Mouse (Mus musculus): ENCODE results near the gene Gm20388. TPM values are rescaled to one million over a fixed set of nuclear protein-coding genes. Genes with fewer than 3 reads are reported as not detected.

Gm20388 gene
- polyA plus RNA-seq, 1 experiment from 2014 or later, result not detected

DNA sequence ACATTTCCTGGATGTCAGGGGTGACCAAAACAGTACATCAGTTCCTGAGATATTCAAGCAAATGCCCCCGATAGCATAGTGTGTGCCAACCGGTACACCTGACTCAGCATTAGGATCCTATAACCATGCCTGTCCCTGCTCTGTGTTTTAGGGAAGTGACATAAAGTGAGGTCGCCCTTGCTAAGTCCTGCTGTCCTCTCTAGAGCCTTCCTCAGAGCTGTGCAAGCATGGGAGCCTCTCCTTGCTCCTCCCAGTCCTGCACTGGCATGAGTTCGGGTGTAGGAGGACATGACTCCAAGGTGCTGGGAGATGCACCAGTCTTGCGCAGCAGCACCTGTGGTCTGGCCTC is 251.7 kb downstream of the Gm20388 start:
- Histone ChIP-seq H3K27me3 (ENCODE audit: control insufficient read depth, insufficient read depth, low read depth, low read length) (0 out of 2 replicates have a peak, but pooled peaks cover 2% of the 10 kb centered on the region), H3K4me3 (ENCODE audit: low read length) (no peak overlapping the region), H3K9me3 (ENCODE audit: control insufficient read depth, low read length) (no peaks in the 10 kb centered on the region), H3K4me2 (ENCODE audit: low read depth, low read length) (no peak overlapping the region), H3K27ac (ENCODE audit: low read length) (no peak overlapping the region), H3K9ac (ENCODE audit: low read length) (no peak overlapping the region), H3K36me3 (ENCODE audit: control insufficient read depth, insufficient read depth, low read length) (no peaks in the 10 kb centered on the region), H3K4me1 (replicated peaks; ENCODE audit: control insufficient read depth, insufficient read depth, low read length) (no peaks in the 10 kb centered on the region; the same call in 1 of the 2 replicates)
- no peak for ATAC-seq (ENCODE audit: low read depth)
- 72% methylated on average over 5 of the region's 5 CpGs for WGBS

DNA sequence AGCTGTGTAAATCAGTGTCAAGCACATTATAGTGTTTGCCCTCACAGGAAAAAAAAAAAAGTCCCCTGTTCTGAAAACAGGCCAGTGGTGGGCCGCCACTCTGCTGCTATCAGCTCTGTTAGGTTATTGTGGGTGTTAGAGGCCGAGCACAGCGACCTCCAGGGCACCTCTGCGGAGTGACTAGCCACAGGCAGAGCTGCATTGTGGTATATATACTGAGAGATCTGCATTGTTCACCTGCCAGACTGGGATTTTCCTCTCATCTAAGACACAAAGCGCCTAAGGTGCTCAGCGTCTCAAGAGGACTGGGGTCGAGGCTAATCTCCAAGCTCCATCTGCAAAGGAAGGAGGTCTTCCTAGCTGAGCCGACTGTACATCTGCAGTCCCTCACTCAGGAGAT is 252.7 kb downstream of the Gm20388 start:
- no peak overlapping the region for H3K9ac ChIP-seq (ENCODE audit: low read length)
- H3K9me3 ChIP-seq (ENCODE audit: control insufficient read depth, low read length), result no peaks in the 10 kb centered on the region
- H3K27me3 ChIP-seq (ENCODE audit: control insufficient read depth, insufficient read depth, low read depth, low read length), result peaks cover 2% of the 10 kb centered on the region; the same call in 1 of the 2 replicates
- H3K27ac ChIP-seq (ENCODE audit: low read length), result no peak overlapping the region
- 49% methylated on average over 8 of the region's 8 CpGs for WGBS
- ATAC-seq (ENCODE audit: low read depth), result no peak
- H3K4me2 ChIP-seq (ENCODE audit: low read depth, low read length), result no peak overlapping the region
- no peak overlapping the region for H3K4me3 ChIP-seq (ENCODE audit: low read length)
- no peaks in the 10 kb centered on the region for H3K36me3 ChIP-seq (ENCODE audit: control insufficient read depth, insufficient read depth, low read length)
- H3K4me1 ChIP-seq (replicated peaks; ENCODE audit: control insufficient read depth, insufficient read depth, low read length), result no peaks in the 10 kb centered on the region; the same call in 1 of the 2 replicates

- 85% methylated on average over 5 of the region's 5 CpGs for WGBS
- Histone ChIP-seq H3K9me3 (ENCODE audit: control insufficient read depth, low read length) (no peaks in the 10 kb centered on the region), H3K27ac (ENCODE audit: low read length) (no peak overlapping the region), H3K36me3 (ENCODE audit: control insufficient read depth, insufficient read depth, low read length) (no peaks in the 10 kb centered on the region), H3K4me2 (ENCODE audit: low read depth, low read length) (no peak overlapping the region), H3K9ac (ENCODE audit: low read length) (no peak overlapping the region; the same call in 1 of the 2 replicates), H3K27me3 (ENCODE audit: control insufficient read depth, insufficient read depth, low read depth, low read length) (peaks cover 5% of the 10 kb centered on the region; the same call in 1 of the 2 replicates), H3K4me3 (ENCODE audit: low read length) (no peak overlapping the region), H3K4me1 (replicated peaks; ENCODE audit: control insufficient read depth, insufficient read depth, low read length) (no peaks in the 10 kb centered on the region; the same call in 1 of the 2 replicates)
- ATAC-seq (ENCODE audit: low read depth), result no peak
Observed at GRCm38 (mm10) chr8:120164026-120164425, 253.4 kb downstream of the Gm20388 start.

GRCm38 (mm10) chr8:120167136-120167535 is 256.5 kb downstream of the Gm20388 start:
- no peak for ATAC-seq (ENCODE audit: low read depth)
- Histone ChIP-seq H3K36me3 (ENCODE audit: control insufficient read depth, insufficient read depth, low read length) (no peaks in the 10 kb centered on the region), H3K27me3 (ENCODE audit: control insufficient read depth, insufficient read depth, low read depth, low read length) (peaks cover 3% of the 10 kb centered on the region; the same call in 1 of the 2 replicates), H3K9ac (ENCODE audit: low read length) (no peak overlapping the region), H3K27ac (ENCODE audit: low read length) (no peak overlapping the region), H3K4me2 (ENCODE audit: low read depth, low read length) (no peak overlapping the region), H3K4me3 (ENCODE audit: low read length) (no peak overlapping the region), H3K9me3 (ENCODE audit: control insufficient read depth, low read length) (no peaks in the 10 kb centered on the region), H3K4me1 (replicated peaks; ENCODE audit: control insufficient read depth, insufficient read depth, low read length) (no peaks in the 10 kb centered on the region)
- 78% methylated on average over 8 of the region's 8 CpGs for WGBS

GRCm38 (mm10) chr8:120167821-120168220 is 257.2 kb downstream of the Gm20388 start:
- Histone ChIP-seq H3K9ac (ENCODE audit: low read length) (no peak overlapping the region), H3K27me3 (ENCODE audit: control insufficient read depth, insufficient read depth, low read depth, low read length) (peaks cover 3% of the 10 kb centered on the region; the same call in 1 of the 2 replicates), H3K4me1 (replicated peaks; ENCODE audit: control insufficient read depth, insufficient read depth, low read length) (no peaks in the 10 kb centered on the region), H3K4me3 (ENCODE audit: low read length) (no peak overlapping the region), H3K36me3 (ENCODE audit: control insufficient read depth, insufficient read depth, low read length) (no peaks in the 10 kb centered on the region), H3K4me2 (ENCODE audit: low read depth, low read length) (no peak overlapping the region), H3K9me3 (ENCODE audit: control insufficient read depth, low read length) (no peaks in the 10 kb centered on the region), H3K27ac (ENCODE audit: low read length) (no peak overlapping the region)
- ATAC-seq (ENCODE audit: low read depth), result peak; percentile 27; the same call in 1 of the 2 replicates
- WGBS, result 44% methylated on average over 5 of the region's 5 CpGs

DNA sequence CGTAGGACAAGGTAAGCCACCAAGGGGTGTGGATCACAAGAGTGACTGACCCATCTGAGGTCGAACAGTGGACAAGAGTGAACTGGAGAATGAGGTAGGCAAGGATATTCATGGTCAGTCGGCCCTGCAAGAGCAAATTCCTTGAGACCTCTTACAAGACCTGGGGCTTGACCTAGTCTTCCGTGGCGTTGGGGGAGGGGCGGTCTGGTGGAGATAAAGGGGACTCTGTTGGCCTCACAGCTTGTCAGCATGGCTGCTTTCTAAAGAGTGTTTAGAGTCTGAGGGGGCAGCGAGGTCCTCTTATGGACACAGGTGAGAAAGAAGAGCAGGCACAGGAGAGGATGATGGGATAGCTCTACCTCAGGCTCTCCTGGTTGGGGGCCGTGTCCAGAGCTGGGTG is 258.5 kb downstream of the Gm20388 start:
- H3K4me2 ChIP-seq (ENCODE audit: low read depth, low read length), result no peak overlapping the region
- no peaks in the 10 kb centered on the region for H3K4me1 ChIP-seq (replicated peaks; ENCODE audit: control insufficient read depth, insufficient read depth, low read length)
- H3K36me3 ChIP-seq (ENCODE audit: control insufficient read depth, insufficient read depth, low read length), result no peaks in the 10 kb centered on the region
- no peak overlapping the region for H3K4me3 ChIP-seq (ENCODE audit: low read length)
- H3K9ac ChIP-seq (ENCODE audit: low read length), result no peak overlapping the region
- ATAC-seq (ENCODE audit: low read depth), result no peak
- no peak overlapping the region for H3K27ac ChIP-seq (ENCODE audit: low read length)
- peaks cover 3% of the 10 kb centered on the region; the same call in 1 of the 2 replicates for H3K27me3 ChIP-seq (ENCODE audit: control insufficient read depth, insufficient read depth, low read depth, low read length)
- H3K9me3 ChIP-seq (ENCODE audit: control insufficient read depth, low read length), result no peaks in the 10 kb centered on the region
- WGBS, result 40% methylated on average over 8 of the region's 8 CpGs

DNA sequence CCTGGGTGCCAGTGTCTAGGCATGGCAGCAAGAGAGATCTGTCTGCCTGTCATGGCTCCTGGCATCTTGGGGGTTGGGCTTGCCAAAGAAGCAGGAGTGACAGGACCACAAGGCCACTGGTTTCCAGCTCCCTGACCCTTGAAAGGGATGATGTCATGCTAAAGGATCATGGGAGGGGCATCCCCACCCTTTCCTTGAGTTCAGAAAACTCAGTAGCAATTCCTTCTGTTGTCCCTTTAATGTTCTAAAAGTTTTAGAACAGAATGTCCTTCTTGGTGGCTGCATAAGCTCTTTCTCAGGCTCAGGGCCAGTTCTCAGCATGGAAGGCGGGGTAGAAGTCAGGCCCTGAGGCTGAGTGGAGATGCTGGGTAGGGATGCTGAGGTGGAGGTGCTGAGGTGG is 262.6 kb downstream of the Gm20388 start:
- H3K9me3 ChIP-seq (ENCODE audit: control insufficient read depth, low read length), result no peaks in the 10 kb centered on the region
- ATAC-seq (ENCODE audit: low read depth), result no peak
- WGBS, result 70% methylated on average over 1 of the region's 1 CpGs
- no peak overlapping the region for H3K27ac ChIP-seq (ENCODE audit: low read length)
- no peak overlapping the region for H3K4me2 ChIP-seq (ENCODE audit: low read depth, low read length)
- H3K4me3 ChIP-seq (ENCODE audit: low read length), result no peak overlapping the region
- H3K27me3 ChIP-seq (ENCODE audit: control insufficient read depth, insufficient read depth, low read depth, low read length), result peaks cover 21% of the 10 kb centered on the region
- no peak overlapping the region for H3K9ac ChIP-seq (ENCODE audit: low read length)
- peaks cover 14% of the 10 kb centered on the region for H3K4me1 ChIP-seq (replicated peaks; ENCODE audit: control insufficient read depth, insufficient read depth, low read length)
- no peaks in the 10 kb centered on the region for H3K36me3 ChIP-seq (ENCODE audit: control insufficient read depth, insufficient read depth, low read length)

- H3K36me3 ChIP-seq (ENCODE audit: control insufficient read depth, insufficient read depth, low read length), result no peaks in the 10 kb centered on the region
- no peak for ATAC-seq (ENCODE audit: low read depth)
- H3K9me3 ChIP-seq (ENCODE audit: control insufficient read depth, low read length), result no peaks in the 10 kb centered on the region
- H3K4me2 ChIP-seq (ENCODE audit: low read depth, low read length), result no peak overlapping the region
- peaks cover 22% of the 10 kb centered on the region for H3K4me1 ChIP-seq (replicated peaks; ENCODE audit: control insufficient read depth, insufficient read depth, low read length)
- H3K27ac ChIP-seq (ENCODE audit: low read length), result no peak overlapping the region
- peaks cover 24% of the 10 kb centered on the region for H3K27me3 ChIP-seq (ENCODE audit: control insufficient read depth, insufficient read depth, low read depth, low read length)
- no peak overlapping the region for H3K9ac ChIP-seq (ENCODE audit: low read length)
- 40% methylated on average over 18 of the region's 18 CpGs for whole genome bisulfite sequencing
- H3K4me3 ChIP-seq (ENCODE audit: low read length), result no peak overlapping the region
Observed at GRCm38 (mm10) chr8:120174606-120175005, 264.0 kb downstream of the Gm20388 start.

DNA sequence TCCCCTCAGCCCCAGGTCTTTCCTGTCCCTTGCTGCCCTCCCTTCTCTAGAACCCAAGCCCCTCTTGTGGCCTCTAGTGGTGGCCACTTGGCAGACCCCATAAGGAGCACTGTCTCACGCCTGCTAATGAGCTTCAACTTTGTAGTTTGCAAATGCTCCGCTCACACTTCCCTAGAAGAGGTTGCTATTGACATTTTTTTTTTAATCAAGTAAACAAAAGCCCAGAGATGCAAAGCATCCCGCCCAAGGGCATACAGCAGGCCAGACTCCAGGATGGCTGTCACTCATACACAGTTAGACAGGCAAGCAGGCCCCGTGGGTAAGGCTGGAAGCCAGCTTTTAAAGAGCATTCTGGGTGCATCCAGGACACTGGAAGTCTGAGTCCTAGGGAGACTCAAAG is 266.0 kb downstream of the Gm20388 start:
- WGBS, result 31% methylated on average over 4 of the region's 4 CpGs
- Histone ChIP-seq H3K4me2 (ENCODE audit: low read depth, low read length) (no peak overlapping the region), H3K27me3 (ENCODE audit: control insufficient read depth, insufficient read depth, low read depth, low read length) (peaks cover 24% of the 10 kb centered on the region), H3K27ac (ENCODE audit: low read length) (no peak overlapping the region), H3K36me3 (ENCODE audit: control insufficient read depth, insufficient read depth, low read length) (no peaks in the 10 kb centered on the region), H3K9me3 (ENCODE audit: control insufficient read depth, low read length) (no peaks in the 10 kb centered on the region), H3K4me1 (replicated peaks; ENCODE audit: control insufficient read depth, insufficient read depth, low read length) (peaks cover 24% of the 10 kb centered on the region), H3K9ac (ENCODE audit: low read length) (no peak overlapping the region), H3K4me3 (ENCODE audit: low read length) (no peak overlapping the region)
- ATAC-seq (ENCODE audit: low read depth), result no peak
